Comparison of ENCODE assay signal across 17 mouse cellular contexts in the genomic region with DNA sequence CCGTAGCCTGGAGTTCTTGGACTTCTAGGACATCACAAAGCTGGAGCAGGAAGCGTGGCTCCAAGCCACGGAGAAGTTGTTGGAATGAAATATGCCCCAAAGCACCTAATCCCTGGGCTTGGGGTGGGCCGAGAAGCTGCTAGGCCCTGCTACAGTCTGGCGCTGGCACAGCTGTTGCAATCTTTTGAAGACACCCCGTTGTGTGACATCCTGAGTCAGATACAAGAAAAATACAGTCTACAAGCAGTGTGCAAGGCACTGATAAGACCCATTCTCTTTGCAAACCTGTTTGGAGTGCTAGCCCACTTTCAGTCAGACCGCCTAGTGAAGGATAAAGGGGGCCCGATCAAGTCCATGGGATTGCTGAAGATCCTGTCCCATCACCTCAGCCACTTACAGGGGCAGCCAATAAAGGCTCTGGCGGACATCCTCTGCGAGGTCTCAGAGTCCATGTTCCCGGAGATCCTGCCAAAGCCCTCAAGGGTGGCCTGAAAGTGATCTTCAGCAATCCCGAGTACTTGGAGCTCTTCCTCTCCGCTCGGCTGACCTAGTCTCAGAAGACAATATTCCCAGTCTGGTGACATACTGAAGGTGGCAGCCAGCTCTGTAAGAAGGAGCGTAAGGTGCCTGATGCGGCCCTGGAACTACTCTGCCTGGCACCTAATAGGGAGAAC.
"Had no signal": no experiment of that assay in that cellular context is flagged by ENCODE, and none has a peak within 500 bp of the region (broad histone marks: within the 10 kb centered on the region; RNA-seq: fewer than 3 reads in every experiment).

No protein-coding gene starts in this region.

- ATAC-seq: intestine, embryonic 16.5 days had no signal

- H3K27ac ChIP-seq: kidney, embryonic 15.5 days; left cerebral cortex, adult 2 months; limb, embryonic 15.5 days; macrophage; neural tube, embryonic 15.5 days; stomach, postnatal 0 days had no signal

- H3K27me3 ChIP-seq: kidney, embryonic 15.5 days; neural tube, embryonic 15.5 days had no signal

- DNase-seq: kidney, adult 2 months; kidney, postnatal 14 days; lung, embryonic 14.5 days; lung, postnatal 10 days; midbrain, embryonic 14.5 days; right cerebral cortex, adult 18-20 months; right cerebral cortex, postnatal 25 days; thymus, adult 18-20 months; thymus, postnatal 14 days had no signal

- H3K36me3 ChIP-seq: kidney, embryonic 15.5 days; limb, embryonic 15.5 days; neural tube, embryonic 15.5 days had no signal

- H3K9me3 ChIP-seq: kidney, embryonic 15.5 days; limb, embryonic 15.5 days; neural tube, embryonic 15.5 days had no signal

- H3K4me2 ChIP-seq: kidney, embryonic 15.5 days; limb, embryonic 15.5 days; lung, embryonic 14.5 days; neural tube, embryonic 15.5 days had no signal

- H3K4me3 ChIP-seq: kidney, embryonic 15.5 days; left cerebral cortex, adult 2 months; limb, embryonic 15.5 days; myocyte; neural tube, embryonic 15.5 days had no signal

- H3K4me1 ChIP-seq: neural tube, embryonic 15.5 days had no signal

- H3K9ac ChIP-seq: kidney, embryonic 15.5 days; limb, embryonic 15.5 days; lung, embryonic 14.5 days; neural tube, embryonic 15.5 days had no signal
